Mouse (Mus musculus) neural tube, embryonic 10.5 days (tissue): ENCODE measurements around the gene Mtf2.
"Not testable (repeated sequence)": the region's sequence is repeated elsewhere in the genome, so short reads cannot be mapped to it uniquely, and the experiment has no call there.

Experiments used
- DNase-seq: peaks from one replicate; pipeline ENCODE4 v3.0.0-alpha.2; 2017; ENCODE audit warnings: low spot score; ENCODE audit errors: extremely low spot score

The Mtf2 gene

DNA sequence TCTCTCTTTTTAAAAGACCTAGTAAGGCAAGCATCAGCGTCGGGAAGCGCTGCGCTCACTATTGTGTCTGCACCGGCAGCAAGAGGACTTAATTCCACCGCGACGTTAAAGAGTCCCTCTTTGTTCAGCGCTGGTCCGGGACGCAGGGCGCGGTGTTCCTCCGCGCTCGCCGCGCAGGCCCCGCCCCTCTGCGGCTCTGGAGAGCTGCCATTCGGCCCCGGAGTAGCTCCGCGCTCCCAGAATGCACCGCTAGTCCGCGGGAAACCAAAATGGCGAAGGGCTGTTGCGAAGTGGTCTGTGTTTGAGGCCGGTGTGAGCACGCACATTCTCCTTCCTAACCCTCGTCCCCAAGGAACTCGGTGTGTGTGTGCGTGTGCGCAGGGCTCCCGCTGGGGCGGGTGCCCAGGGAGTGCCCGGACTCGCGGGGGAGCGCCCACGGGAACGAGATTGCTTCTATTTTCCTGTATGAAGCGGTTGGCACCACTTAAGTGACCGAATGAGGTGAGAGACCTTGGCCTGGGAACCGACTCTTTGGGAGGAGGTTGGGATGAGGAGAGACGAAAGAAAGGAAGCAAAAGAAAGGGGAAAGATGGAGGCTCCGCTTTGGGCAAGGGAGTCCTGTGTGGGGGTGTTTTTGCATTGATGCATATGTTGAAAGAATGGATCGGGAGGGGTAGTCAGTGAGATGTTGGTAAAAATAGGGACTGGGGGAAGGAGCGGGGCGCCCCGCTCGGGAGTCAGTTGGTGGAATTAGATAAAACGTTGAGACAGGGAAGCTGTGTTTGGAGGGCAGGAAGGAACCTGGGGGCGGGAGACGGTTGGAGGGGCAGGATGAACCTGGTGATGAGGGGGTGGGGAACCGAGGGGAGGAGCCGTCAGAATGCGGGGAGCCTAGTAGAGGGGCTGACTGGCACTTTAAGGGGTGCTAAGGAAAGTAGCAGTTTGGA lies at the start of gene Mtf2:
Gene Mtf2 (plus strand): TSS at position 210 of the 947 bp plus-strand sequence.
- DNase-seq, result peak; percentile 97

DNA sequence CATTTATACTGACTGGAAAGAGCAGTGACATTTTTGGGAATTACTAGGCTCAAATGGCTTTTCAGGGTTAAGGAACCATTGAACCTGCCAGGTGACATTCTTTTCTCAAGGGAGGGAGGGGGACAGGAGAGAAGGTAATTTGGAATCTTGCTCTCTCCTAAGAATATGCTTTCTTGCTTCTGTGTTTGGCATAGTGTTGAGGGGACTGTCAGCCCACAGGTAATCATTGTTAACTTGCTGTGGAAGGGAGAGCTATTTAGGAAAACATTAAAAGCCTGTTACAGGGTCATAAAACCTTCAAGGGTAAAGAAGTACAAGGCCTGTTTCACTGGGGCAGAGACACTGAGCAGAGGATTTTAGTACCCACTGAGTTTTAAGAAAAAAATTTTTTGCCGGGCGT lies 48.2 kb upstream of the Mtf2 start:
- no peak for DNase-seq

DNA sequence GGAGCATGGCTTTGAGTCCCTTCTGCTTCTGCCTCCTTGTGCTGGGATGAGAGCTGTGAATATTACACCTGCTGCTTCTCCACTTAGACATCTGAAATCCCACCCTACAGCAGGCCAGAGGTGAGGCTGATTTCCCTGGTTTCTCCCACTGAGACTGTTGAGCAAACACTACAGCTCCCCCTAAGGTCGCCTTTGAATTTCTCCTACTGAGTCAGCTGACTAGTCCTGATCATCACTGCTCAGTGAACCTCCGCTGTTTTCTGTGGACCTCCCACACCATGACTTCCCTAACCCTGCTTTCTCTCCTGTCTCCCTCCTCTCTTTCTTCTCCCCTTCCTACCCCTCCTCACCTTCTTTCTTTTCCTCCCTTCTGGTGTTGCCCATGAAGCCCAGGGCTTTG lies 46.1 kb upstream of the Mtf2 start:
- DNase-seq, result no peak

DNA sequence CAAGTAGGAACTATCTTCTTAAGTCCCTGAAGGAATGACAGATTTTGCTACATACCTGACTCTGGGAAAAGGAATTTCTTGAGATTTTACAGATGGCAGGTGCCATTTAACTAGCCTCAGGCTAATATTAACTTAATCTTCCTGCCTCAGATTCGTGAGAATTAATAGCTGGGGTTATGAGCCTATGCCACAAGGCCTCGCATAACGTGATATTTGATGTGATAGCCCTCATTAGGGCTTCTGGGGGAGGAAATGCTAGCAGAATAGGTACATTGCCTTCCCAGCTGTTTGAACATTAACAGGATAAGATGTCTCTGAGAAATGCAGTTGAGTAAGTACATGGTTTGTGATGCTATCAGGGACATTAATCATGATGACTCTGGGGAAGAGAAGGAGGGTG lies 44.1 kb upstream of the Mtf2 start:
- no peak for DNase-seq

DNA sequence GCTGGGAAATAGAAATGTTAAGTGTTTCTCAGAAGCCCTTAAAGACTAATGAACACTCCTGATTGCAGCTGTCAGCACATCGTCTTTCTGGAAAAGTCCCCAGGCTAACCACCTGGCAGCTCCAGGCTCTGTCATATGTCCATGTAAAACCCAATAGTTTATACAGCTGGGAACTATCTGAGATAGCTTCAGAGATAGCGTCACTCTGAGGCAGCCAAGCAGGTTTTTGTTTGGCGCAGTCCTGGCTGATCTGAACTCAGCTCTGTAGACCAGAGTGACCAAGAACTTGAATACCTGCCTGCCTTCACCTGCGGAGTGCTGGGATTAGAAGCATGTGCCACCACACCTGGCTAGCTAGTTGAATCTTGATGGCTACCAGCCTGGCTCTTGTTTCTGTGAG lies 37.2 kb upstream of the Mtf2 start:
- no peak for DNase-seq

DNA sequence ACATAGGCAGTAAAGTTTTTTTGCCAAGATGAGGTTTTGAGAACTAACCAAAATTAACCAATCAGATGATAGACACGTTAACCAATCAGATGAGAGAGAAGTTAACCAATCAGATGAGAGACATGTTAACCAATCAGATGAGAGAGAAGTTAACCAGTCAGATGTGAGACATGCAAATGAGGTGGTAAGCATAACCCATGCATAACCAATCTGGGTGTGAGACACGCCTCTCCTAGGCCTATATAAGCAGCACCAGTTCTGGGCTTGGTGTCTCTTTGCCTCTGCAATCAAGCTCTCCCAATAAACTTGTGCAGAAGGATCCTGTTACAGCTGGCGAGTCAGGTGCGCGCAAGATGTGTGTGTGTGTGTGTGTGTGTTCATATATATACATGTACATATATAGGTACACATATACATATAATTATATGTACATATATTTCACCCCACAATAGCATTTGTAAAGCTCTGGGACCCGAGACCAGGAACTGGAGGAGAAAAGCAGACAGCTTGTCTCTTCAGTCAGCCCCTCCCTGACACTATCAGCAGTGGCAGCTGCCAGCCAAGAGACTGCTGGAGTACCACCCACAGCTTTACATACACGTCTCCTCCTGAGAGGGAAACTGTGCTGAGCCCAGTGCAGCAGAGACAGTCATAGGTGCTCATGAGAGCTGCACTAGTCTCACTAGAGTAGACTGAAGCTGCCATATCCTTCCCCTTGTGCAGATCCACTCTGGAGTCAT lies 36.5 kb upstream of the Mtf2 start:
- DNase-seq, result not testable (repeated sequence)

DNA sequence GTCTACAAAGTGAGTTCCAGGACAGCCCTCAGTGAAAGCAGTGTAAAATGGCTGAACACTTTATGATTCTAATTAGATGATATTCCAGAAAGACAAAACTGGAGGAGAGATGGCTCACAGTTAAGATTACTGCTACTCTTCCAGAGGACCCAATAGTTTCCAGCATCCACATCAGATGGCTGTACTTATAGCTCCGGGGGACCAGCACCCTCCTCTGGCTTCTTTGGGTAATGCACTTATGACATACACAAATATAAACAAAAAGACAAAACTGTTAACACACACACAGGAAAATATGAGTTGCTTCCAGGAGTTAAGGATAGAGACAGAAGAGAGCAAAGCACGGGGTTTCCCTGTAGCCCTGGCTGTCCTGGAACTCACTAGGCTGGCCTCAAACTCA lies 35.5 kb upstream of the Mtf2 start:
- no peak for DNase-seq

DNA sequence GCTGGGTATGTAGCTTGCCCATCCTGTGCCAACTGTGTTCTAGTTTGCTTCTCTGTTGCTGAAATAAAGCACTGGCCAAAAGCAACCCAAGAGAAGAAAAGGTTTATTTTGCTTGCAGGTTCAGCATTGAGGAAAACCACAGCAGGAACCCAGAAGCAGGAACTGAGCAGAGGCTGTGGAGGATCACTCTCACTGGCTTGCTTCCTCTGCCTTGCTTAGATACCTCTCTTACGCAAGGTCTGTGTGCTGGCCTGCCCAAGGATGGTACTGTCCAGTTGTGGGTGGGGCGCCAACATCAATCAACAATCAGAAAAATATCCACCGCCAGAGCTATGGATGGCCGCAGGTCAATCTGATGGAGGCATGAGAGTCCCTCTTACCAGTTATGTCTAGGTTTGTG lies 34.2 kb upstream of the Mtf2 start:
- DNase-seq, result no peak

DNA sequence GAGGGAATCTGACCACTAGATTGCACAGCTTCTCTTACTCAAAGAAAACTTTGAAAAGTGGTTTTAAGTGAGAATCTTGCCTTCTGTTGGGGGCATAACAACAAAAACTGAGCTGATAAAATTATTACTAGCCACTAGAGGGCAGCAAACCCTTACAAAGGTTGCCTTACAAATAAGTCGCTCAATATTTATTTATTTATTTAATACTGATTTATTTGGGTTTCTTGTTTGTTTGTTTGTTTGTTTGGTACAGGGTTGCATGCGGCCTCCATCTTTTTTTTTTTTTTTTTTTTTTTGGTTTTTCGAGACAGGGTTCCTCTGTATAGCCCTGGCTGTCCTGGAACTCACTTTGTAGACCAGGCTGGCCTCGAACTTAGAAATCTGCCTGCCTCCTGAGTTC lies 31.3 kb upstream of the Mtf2 start:
- DNase-seq, result no peak

DNA sequence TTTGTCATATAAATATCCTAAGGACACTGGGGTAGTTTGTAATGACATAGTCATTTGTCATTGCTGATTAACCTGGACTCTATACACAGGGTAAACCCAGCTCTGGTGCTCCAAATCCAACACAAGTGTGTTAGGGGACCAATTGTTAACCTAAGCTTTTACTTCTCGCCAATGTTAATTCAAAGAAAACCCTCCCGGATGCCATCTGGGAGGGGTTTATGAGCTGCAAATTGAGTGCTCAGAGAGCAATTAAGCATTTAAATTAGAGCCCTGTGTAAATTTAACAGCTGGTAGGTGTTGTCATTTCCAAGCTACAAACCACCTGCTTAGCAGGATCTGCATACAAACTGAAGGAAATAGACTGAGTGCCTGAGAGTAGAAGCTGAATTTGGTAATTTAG lies 30.0 kb upstream of the Mtf2 start:
- no peak for DNase-seq

DNA sequence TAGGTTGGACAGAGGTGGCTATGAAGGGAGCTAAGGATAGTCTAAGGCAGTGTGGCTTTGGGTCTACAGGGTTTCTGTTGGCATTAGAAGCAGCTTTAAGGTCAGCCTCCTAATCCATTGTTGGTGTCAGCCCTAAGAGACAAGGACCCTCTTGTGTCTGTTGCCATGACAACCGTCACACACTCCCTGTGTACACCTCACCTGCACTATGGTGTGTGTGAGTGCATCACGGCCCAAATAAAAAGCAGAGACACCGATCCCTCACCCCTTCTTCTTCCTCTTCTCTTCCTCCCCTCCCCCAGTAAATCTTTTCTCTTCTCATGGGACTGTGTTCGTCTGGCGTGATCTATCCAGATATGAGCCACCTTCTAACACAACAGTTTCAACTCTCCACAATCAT lies 23.4 kb upstream of the Mtf2 start:
- DNase-seq, result no peak

DNA sequence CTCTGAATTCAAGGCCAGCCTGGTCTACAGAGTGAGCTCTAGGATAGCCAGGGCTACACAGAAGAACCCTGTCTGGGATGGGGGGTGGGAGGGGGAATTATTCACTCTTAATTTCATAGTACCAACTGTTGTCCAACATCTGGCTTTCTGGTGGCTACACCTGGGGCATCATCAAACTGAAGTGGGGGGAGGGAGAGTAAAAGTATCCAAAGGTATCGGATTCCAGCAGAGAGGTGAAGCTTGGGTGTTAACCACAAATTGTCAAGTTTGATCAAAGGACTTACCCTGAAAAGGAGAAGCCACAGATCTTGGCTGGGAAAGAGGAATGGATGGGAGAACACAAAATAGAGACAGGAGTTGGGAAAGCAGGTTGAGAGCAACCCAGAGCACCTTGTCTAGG lies 21.6 kb upstream of the Mtf2 start:
- DNase-seq, result no peak

DNA sequence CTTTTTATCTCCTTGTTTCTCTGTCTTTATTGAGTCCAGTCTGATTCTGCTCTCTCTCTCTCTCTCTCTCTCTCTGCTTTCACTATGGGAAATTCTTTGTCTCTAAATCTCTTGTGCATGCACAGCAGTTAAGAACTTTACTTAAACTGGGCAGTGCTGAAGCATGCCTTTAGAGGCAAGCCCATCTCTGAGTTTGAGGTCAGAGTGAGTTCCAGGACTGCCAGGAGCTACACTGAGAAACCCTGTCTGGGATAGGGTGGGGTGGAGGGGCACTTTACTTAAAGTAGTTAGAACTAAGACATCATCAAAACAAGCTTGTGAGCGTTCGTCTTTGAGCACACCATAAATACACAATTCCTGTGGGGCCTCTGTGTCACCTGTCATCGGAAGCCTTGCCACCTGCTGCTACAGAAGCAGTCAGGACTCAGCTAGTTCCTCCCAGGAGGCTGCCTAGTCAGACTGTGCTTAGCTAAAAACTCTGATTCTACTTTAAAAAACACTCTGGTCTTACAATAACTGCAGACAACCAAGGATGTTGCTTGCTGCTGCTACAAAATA lies 15.7 kb upstream of the Mtf2 start:
- no peak for DNase-seq

DNA sequence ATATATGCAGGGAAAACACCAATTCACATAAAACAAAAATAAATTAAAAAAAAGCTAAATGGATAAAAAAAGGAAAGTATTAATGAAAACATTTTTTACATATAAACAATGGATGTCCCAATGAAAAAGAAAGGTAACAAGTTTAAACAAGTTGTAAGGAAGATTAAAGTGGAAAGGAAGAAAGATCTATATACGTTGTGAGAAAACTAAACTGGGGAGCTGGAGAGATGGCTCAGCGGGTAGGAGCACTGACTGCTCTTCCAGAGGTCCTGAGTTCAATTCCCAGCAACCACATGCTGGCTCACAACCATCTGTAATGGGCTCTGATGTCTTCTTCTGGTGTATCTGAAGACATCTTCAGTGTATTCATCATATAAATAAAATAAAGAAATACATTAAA lies 14.4 kb upstream of the Mtf2 start:
- no peak for DNase-seq

DNA sequence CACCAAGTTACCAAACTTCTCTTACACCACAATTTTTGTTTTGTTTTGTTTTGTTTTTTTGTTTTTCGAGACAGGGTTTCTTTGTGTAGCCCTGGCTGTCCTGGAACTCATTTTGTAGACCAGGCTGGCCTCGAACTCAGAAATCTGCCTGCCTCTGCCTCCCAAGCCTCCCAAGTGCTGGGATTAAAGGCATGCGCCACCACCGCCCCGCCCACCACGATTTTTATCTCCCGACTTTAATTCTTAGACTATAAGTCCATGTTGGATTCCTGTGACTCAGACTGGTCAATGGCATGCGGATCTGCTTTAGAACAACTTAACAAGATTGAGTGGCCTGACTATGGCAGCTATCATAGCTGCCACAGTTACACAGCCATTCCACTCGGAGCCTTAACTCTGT lies 13.7 kb upstream of the Mtf2 start:
- not testable (repeated sequence) for DNase-seq

DNA sequence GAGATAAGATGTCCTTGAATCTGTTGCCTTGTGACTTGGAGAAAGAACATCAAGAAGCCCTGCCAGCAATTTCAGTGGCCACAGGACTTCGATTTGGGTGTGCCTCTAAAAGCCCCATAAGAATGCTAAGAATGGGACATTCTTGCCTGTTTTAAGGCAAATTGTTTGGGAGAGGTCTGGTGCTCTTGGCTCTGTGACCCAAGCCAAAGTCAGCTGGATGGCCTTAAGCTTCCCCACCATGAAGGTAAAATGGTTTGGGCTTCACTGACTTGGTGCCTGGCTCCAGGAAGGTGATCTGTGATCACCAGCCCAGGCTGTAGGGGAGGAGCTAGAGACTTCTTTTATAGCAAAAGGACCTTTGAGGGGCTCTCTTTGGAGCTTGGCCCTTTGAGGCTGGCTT lies 13.3 kb upstream of the Mtf2 start:
- no peak for DNase-seq

DNA sequence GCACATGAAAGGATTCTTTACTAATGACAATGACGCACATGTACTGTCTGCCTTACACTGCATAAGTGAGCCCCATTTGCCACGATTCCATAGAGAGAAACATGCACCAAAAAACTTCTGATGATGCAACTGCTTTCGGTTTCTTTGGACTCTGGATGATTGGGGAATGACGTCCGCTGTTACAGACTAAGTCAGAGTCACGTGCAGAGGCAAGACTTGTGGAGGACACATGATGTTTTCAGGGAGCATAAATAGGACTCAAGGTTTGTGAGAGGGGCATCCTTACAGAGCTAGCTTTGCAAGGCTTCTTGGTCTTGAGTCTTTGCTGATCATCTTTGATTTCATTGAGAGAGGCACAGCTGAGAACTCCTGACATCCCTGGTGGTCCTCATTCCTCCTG lies 11.9 kb upstream of the Mtf2 start:
- DNase-seq, result no peak

DNA sequence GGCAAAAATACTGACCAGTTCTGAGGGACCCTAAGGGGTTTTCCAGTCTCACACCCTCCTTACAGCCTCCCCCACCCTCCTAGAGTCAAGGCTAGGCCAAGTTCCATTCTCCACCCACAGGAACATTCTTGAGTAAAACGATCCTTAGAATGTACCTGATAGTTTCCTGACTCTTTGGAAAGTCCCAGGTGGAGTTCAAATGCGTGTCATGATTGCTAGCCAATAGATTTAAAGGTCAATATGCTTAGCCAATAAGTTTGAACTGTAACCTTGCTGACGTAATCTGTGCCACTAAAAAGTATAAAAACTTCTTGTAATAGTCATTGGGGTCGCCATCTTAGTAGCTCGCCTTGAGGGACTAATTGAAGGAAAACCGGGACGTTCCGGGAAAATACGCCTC lies 5.1 kb upstream of the Mtf2 start:
- no peak for DNase-seq

DNA sequence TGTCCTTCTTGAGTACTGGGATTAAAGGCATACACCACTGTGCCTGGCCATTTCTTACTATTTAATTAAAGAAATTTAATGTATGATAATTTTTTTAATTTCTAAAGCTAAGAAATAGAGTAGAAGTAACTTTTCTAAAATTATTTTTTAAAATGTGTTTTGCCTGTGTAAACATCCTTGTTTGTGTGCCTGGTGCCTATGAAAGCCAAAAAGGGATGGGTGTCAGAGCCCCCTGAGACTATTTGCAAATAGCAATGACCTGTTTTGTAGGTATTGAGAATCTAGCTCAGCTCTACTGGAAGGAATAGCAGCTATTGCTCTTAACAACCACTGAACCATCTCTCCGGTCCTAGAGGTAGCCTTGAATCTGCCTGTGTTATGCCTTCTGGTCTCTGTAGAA lies 6.8 kb downstream of the Mtf2 start:
- no peak for DNase-seq

DNA sequence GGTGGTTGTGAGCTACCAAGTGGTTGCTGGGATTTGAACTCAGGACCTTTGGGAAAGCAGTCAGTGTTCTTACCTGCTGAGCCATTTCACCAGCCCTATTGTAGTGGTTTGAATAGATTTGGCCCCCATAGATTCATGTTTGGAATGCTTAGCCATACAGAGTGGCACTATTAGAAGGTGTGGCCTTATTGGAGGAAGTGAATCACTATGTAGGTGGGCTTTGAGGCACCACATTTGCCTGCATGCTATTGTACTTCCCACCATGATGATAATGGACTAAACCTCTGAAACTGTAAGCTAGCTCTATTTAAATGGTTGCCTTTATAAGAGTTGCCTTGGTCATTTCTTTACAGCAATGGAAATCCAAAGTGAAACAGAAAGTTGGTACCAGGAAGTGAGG lies 10.8 kb downstream of the Mtf2 start:
- no peak for DNase-seq

DNA sequence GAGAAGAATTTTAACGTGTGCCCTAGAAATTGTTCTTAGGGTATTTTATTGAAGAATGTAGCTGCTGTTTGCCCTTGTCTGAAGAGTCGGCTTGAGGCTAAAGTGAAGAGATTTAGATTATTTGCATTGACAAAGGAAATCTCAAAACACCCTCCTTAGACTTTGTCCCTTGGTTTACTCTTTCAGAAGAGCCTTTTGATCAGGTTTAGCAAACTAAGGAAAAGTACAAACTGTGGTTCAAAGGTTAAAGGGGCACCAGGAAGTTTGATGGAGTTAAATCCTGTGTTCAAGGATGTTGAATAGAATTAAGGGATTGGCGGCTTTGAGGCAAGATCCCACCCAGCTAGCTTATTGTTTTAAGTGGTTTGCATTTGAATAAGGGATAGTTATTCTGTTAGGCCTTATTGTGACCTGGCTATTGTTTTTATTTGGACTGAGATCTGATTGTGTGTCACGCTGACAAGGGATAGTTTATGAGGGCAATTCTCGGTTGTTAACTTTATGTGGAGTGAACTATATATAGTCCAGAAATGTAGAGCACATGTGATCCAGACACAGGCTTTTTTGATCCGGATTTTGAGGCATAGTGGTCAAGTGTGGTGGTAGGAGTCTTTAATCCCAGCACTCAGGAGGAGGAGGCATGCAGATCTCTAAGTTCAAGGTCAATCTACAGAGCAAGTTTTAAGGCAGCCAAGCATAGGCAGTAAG lies 11.5 kb downstream of the Mtf2 start:
- DNase-seq, result no peak

DNA sequence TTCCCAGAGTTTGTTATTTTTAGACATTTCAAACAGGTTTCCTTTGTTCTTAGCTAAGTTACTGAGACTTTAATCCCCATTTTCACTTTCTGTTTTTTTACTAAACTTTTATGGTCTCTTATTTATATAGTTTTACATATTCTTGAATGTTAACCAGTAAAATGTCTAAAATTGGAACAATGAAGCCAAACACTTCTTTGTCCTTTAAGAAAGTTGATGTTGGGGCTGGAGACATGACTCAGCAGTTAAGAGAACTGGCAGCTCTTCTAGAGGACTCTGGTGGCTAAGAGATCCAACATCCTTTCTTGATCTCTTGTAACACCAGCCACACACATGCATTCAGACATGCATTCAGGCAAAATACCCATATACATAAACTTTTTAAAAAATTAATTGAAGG lies 14.1 kb downstream of the Mtf2 start:
- DNase-seq, result no peak
